Comparison of ENCODE assay signal across 9 mouse cellular contexts in genomic region chr2:167476200-167476688, GRCm38 (mm10). TPM values are rescaled to one million over a fixed set of nuclear protein-coding genes. Genes with fewer than 3 reads are reported as not detected.
DNase-seq lines count a peak whose midpoint lies in the region; ATAC-seq lines count a peak whose summit lies in the region.
"Had no signal": no experiment of that assay in that cellular context is flagged by ENCODE, and none has a peak within 500 bp of the region (broad histone marks: within the 10 kb centered on the region; RNA-seq: fewer than 3 reads in every experiment).

No protein-coding gene starts in this region.

- H3K9me3 ChIP-seq in heart, embryonic 11.5 days (replicated peaks; ENCODE audit: control insufficient read depth, low read length), result no peaks in the 10 kb centered on the region
- H3K9me3 ChIP-seq in kidney, embryonic 16.5 days (ENCODE audit: low read length), result no peaks in the 10 kb centered on the region
- H3K9me3 ChIP-seq in liver, embryonic 11.5 days (ENCODE audit: control insufficient read depth, low read length), result no peaks in the 10 kb centered on the region

- H3K36me3 ChIP-seq in heart, embryonic 11.5 days (ENCODE audit: control insufficient read depth, insufficient read depth, low read length), result peaks cover 14% of the 10 kb centered on the region
- H3K36me3 ChIP-seq in kidney, embryonic 16.5 days (ENCODE audit: insufficient read depth, low read length), result peaks cover 42% of the 10 kb centered on the region
- peaks cover 27% of the 10 kb centered on the region for H3K36me3 ChIP-seq in liver, embryonic 11.5 days (ENCODE audit: control insufficient read depth, insufficient read depth, low read length)

- peak overlapping the region; percentile 70 for H3K27ac ChIP-seq in heart, embryonic 11.5 days (ENCODE audit: low read depth, low read length)
- H3K27ac ChIP-seq in kidney, embryonic 16.5 days (ENCODE audit: low read length), result peak overlapping the region; percentile 89
- peak overlapping the region; percentile 62; the same call in 1 of the 2 replicates for H3K27ac ChIP-seq in liver, embryonic 11.5 days (ENCODE audit: low read depth, low read length)

- no peak overlapping the region for H3K9ac ChIP-seq in heart, embryonic 11.5 days (ENCODE audit: low read depth, low read length)
- H3K9ac ChIP-seq in kidney, embryonic 16.5 days (replicated peaks; ENCODE audit: low read length), result peak overlapping the region; percentile 20; the same call in 1 of the 2 replicates
- no peak overlapping the region for H3K9ac ChIP-seq in liver, embryonic 11.5 days (ENCODE audit: low read depth, low read length)

- H3K4me1 ChIP-seq in heart, embryonic 11.5 days (ENCODE audit: control insufficient read depth, insufficient read depth, low read length), result peaks cover 18% of the 10 kb centered on the region
- H3K4me1 ChIP-seq in kidney, embryonic 16.5 days (ENCODE audit: insufficient read depth, low read length), result peaks cover 17% of the 10 kb centered on the region
- H3K4me1 ChIP-seq in liver, embryonic 11.5 days (replicated peaks; ENCODE audit: control insufficient read depth, insufficient read depth, low read length), result 0 out of 2 replicates have a peak, but pooled peaks cover 4% of the 10 kb centered on the region

- H3K27me3 ChIP-seq in heart, embryonic 11.5 days (ENCODE audit: control insufficient read depth, insufficient read depth, low read length), result no peaks in the 10 kb centered on the region
- H3K27me3 ChIP-seq in kidney, embryonic 16.5 days (ENCODE audit: insufficient read depth, low read length), result no peaks in the 10 kb centered on the region
- H3K27me3 ChIP-seq in liver, embryonic 11.5 days (replicated peaks; ENCODE audit: control insufficient read depth, insufficient read depth, low read length), result no peaks in the 10 kb centered on the region
- H3K27me3 ChIP-seq: CH12.LX had no signal

- H3K4me3 ChIP-seq in heart, embryonic 11.5 days (ENCODE audit: low read depth, low read length), result no peak overlapping the region
- no peak overlapping the region for H3K4me3 ChIP-seq in kidney, embryonic 16.5 days (ENCODE audit: low read length)
- H3K4me3 ChIP-seq in liver, embryonic 11.5 days (ENCODE audit: low read depth, low read length), result no peak overlapping the region

- ATAC-seq in heart, embryonic 11.5 days (replicated peaks; ENCODE audit: insufficient number of reproducible peaks, low FRiP score, low TSS enrichment), result peak; percentile 53; the same call in 1 of the 2 replicates
- peak; percentile 93 for ATAC-seq in kidney, embryonic 16.5 days (ENCODE audit: low FRiP score, low TSS enrichment)
- ATAC-seq in liver, embryonic 11.5 days (replicated peaks; ENCODE audit: low FRiP score), result 0 out of 2 replicates have a peak, but pooled peaks have one; percentile 22

- H3K4me2 ChIP-seq in heart, embryonic 11.5 days, result peak overlapping the region; percentile 17; the same call in 1 of the 2 replicates
- 0 out of 2 replicates have a peak overlapping the region, but pooled peaks have one; percentile 23 for H3K4me2 ChIP-seq in kidney, embryonic 16.5 days (replicated peaks; ENCODE audit: low read depth, low read length)
- no peak overlapping the region for H3K4me2 ChIP-seq in liver, embryonic 11.5 days

- peak; percentile 54 to 56 for DNase-seq in left cerebral cortex, adult 18-20 months (ENCODE audit: low spot score in 2 of 2)
- no peak for DNase-seq in left cerebral cortex, adult 11 months (ENCODE audit: low spot score)
- peak; percentile 27 for DNase-seq in embryo, embryonic 10.5 days (ENCODE audit: low spot score)
- peak; percentile 40 for DNase-seq in liver, embryonic 11.5 days (ENCODE audit: low spot score)
- DNase-seq in ovary, postnatal 10 days (ENCODE audit: low spot score), result peak; percentile 54
- DNase-seq in thymus, postnatal 0 days (ENCODE audit: low spot score), result no peak

- WGBS in heart, embryonic 11.5 days (ENCODE audit: insufficient replicate concordance), result 20% methylated on average over 7 of the region's 7 CpGs
- WGBS in kidney, embryonic 16.5 days, result 7% methylated on average over 7 of the region's 7 CpGs
- WGBS in liver, embryonic 11.5 days, result 42% methylated on average over 7 of the region's 7 CpGs

RNA-seq across cellular contexts. Expression of gene Rnf114, which starts 16.2 kb away (rescaled TPM):
- 10 to 100 TPM; 57.9 to 58.9 TPM for total RNA-seq in left cerebral cortex, adult 18-20 months (2021)
- polyA plus RNA-seq in heart, embryonic 11.5 days (2014; fragmentation: Nextera tagmentation; extraction: Ambion mirVana), result 58.9 and 68.6 TPM in 2 replicates
- polyA plus RNA-seq in kidney, embryonic 16.5 days (2015; fragmentation: Nextera tagmentation; extraction: Ambion mirVana), result 104 and 108 TPM in 2 replicates
- 55.9 and 57.7 TPM in 2 replicates for polyA plus RNA-seq in liver, embryonic 11.5 days (2014; fragmentation: Nextera tagmentation; extraction: Ambion mirVana)
- 138 and 145 TPM in 2 replicates for polyA plus RNA-seq in thymus, postnatal 0 days (2015; fragmentation: Nextera tagmentation; extraction: Ambion mirVana)

RNA-seq across cellular contexts. Expression of gene Spata2, which starts 16.4 kb away (rescaled TPM):
- 10 to 100 TPM; 76.0 to 84.0 TPM for total RNA-seq in left cerebral cortex, adult 18-20 months (2021)
- 12.3 and 13.8 TPM in 2 replicates for polyA plus RNA-seq in heart, embryonic 11.5 days (2014; fragmentation: Nextera tagmentation; extraction: Ambion mirVana)
- polyA plus RNA-seq in kidney, embryonic 16.5 days (2015; fragmentation: Nextera tagmentation; extraction: Ambion mirVana), result 18.3 and 21.2 TPM in 2 replicates
- polyA plus RNA-seq in liver, embryonic 11.5 days (2014; fragmentation: Nextera tagmentation; extraction: Ambion mirVana), result 16.2 and 17.5 TPM in 2 replicates
- polyA plus RNA-seq in thymus, postnatal 0 days (2015; fragmentation: Nextera tagmentation; extraction: Ambion mirVana), result 17.8 and 19.4 TPM in 2 replicates

RNA-seq across cellular contexts. Expression of gene Slc9a8, which starts 54.7 kb away (rescaled TPM):
- 10 to 100 TPM; 26.2 to 32.4 TPM for total RNA-seq in left cerebral cortex, adult 18-20 months (2021)
- 19.9 and 21.6 TPM in 2 replicates for polyA plus RNA-seq in heart, embryonic 11.5 days (2014; fragmentation: Nextera tagmentation; extraction: Ambion mirVana)
- polyA plus RNA-seq in kidney, embryonic 16.5 days (2015; fragmentation: Nextera tagmentation; extraction: Ambion mirVana), result 20.7 and 25.7 TPM in 2 replicates
- polyA plus RNA-seq in liver, embryonic 11.5 days (2014; fragmentation: Nextera tagmentation; extraction: Ambion mirVana), result 22.0 and 23.8 TPM in 2 replicates
- 17.9 and 19.7 TPM in 2 replicates for polyA plus RNA-seq in thymus, postnatal 0 days (2015; fragmentation: Nextera tagmentation; extraction: Ambion mirVana)

Comparison
In these comparisons a context has a peak if more than half of its experiments do, and no peak if none do; other contexts are left out.
1. DNase-seq: peak in left cerebral cortex, adult 18-20 months (2 of 2), embryo, embryonic 10.5 days (single experiment), liver, embryonic 11.5 days (single experiment) and ovary, postnatal 10 days (single experiment); none in left cerebral cortex, adult 11 months (single experiment) and thymus, postnatal 0 days (single experiment).
2. ATAC-seq: peak in every context shown above with its lines; median percentile 93 in kidney, embryonic 16.5 days; 53 in heart, embryonic 11.5 days; 22 in liver, embryonic 11.5 days.
3. Peak in every context shown above with its lines, with median percentiles within 50 percentile points of each other: H3K27ac ChIP-seq.